Mouse (Mus musculus) brain, adult 10 weeks (tissue): Measurements from ENCODE around the gene Itpr2. TPM values are rescaled to one million over a fixed set of nuclear protein-coding genes. Genes with fewer than 3 reads are reported as not detected.

Experiments
- polyA plus RNA-seq: library from polyadenylated mRNA; stranded (reverse); fragments of 350-450 nt; fragmentation: Illumina TruSeq; extraction: RNeasy Lipid Tissue Mini Kit (QIAGEN cat#74804); gene quantifications from one replicate; pipeline ENCODE4 v1.2.3, GENCODE M21; 2015; ENCODE audit warnings: low read depth, low replicate concordance

The Itpr2 gene
- 7.0 TPM for polyA plus RNA-seq

DNA sequence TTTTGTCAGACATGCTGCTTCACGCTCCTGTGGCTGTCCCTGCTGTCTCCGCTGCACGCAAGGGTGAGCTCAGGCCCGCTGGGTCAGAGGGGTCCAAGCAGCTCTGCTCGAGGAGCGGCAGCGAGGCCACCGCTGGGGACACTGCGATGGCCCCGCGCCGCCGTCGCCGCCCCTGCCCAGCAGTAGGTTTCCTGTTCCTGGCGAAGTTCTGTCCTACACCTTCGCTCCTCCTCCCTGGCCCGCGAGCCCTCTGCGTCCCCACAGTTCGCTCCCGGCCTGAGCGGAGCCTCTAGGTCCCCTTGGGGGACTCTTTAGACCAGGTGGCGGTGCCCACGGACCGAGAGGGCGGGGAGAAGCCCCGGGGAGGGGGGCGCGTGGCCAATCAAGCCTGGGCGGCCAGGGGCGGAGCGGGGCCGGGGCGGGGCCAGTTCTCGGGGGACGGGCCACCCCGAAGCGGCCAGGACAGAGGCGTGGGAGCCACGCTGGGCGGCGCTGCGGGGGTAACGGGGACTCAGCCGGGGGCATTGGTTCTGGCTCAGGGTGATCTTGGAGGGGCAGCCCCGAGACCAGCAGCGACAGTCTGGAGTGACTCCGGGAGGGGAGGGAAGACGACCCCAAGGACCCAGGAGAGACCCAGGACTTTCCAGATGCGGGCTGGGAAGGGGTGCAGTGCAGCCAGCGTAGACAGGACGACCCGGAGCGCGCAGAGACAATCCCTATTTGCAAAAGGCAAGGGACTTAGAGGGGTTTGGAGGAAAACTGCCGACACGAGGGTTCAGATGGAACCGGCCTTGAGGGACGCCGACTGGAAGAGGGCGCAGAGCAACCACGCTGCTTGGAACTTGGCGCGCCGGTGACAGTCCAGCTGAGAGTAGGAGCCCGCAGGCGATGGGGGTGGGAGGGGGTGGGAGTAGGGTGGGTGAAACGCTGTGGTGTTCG, at the start of gene Itpr2:
Gene Itpr2, minus strand, starts transcription at position 358 of the 939 bp plus-strand sequence.

Other genes starting within 250 kb of the Itpr2 start
- gene Fgfr1op2, start 75.0 kb upstream of the Itpr2 start, polyA plus RNA-seq: 134 TPM
- gene Ints13, start 75.6 kb upstream of the Itpr2 start, polyA plus RNA-seq: 47.2 TPM
- 93.0 TPM for gene Med21, start 140.3 kb upstream of the Itpr2 start, polyA plus RNA-seq
- 32.5 TPM for gene Tm7sf3, start 140.6 kb upstream of the Itpr2 start, polyA plus RNA-seq
- gene Stk38l, start 222.8 kb upstream of the Itpr2 start, polyA plus RNA-seq: 17.6 TPM